Mouse (Mus musculus): Measurements from ENCODE around the gene Usf2.
A peak's percentile ranks its signal among the peaks of the same experiment; 100 is the strongest.

The Usf2 gene

GRCm38 (mm10) chr7:30917219-30917618 lies 39.4 kb downstream of the Usf2 start:
- no peak for DNase-seq (ENCODE audit: low read depth, low spot score)

GRCm38 (mm10) chr7:30916713-30917112 lies 39.9 kb downstream of the Usf2 start:
- DNase-seq (ENCODE audit: low read depth, low spot score) = peak; percentile 86

- peak; percentile 84 for DNase-seq (ENCODE audit: low read depth, low spot score)
Measured at GRCm38 (mm10) chr7:30914732-30915131, 41.9 kb downstream of the Usf2 start, which contains the start of gene Mag. TSS of gene Mag (minus strand) at chr7:30914873.

- DNase-seq (ENCODE audit: low read depth, low spot score) = no peak
Measured at GRCm38 (mm10) chr7:30909773-30910172, 46.8 kb downstream of the Usf2 start.

- no peak for DNase-seq (ENCODE audit: low read depth, low spot score)
Measured at GRCm38 (mm10) chr7:30908992-30909431, 47.6 kb downstream of the Usf2 start.

GRCm38 (mm10) chr7:30908277-30908991 lies 48.2 kb downstream of the Usf2 start:
- DNase-seq (ENCODE audit: low read depth, low spot score) = peak; percentile 61

- DNase-seq (ENCODE audit: low read depth, low spot score) = peak; percentile 27
Measured at GRCm38 (mm10) chr7:30904042-30904441, 52.6 kb downstream of the Usf2 start.
